Mouse (Mus musculus) right cerebral cortex, postnatal 14 days (tissue): Measurements from ENCODE around the gene Slc16a11.

ENCODE experiments used
- DNase-seq: peaks from one replicate; pipeline ENCODE4 v3.0.0; 2022

Slc16a11 gene

DNA sequence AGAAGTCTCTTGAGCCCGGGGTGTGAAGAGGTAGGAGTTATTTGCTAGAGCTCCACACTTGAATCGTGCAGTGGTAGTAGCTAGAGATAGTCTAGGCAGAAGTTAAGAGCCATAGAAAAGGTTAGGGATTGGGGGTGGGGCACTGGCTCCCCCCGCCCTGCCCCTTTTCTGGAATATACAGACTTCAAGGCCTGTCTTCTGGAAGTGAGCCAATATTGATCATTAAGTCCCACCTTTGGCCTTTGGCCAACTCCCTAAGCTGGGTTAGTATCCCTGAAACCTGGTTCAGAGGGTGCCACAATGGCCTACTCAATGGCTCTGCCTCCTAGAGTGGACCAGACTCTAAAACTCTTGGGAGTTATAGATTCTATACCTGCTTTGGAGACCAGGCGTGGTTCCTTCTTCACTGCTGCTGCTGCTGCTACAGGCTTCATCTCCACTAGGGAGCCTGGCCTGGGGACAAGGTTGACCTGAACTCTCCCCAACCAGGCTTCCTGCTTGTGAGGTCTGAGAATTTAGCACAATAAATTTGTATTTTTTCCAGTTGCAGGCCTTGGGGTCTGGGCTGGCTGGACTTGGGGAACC is 15.2 kb downstream of the Slc16a11 start:
- no peak for DNase-seq

DNA sequence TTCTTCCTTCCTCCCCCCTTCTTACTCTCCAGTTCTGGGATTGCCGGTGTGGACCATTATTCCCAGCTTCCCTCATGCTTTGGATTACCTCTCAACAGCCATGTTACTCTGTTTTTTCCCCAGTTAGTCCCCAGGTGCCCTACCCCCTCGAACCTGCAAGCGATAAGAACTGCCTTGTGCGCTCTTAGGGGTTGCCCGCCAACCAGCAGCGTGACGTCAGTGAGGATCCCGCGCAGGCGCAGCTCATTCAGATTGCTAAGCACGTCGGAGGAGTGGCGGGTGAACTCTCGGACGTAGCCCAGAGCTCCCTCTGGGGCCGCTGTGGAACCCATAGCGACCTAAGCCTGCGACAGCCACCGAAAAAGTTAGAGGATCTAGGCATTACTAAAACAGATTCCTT is 16.3 kb downstream of the Slc16a11 start:
- DNase-seq = peak; percentile 84

DNA sequence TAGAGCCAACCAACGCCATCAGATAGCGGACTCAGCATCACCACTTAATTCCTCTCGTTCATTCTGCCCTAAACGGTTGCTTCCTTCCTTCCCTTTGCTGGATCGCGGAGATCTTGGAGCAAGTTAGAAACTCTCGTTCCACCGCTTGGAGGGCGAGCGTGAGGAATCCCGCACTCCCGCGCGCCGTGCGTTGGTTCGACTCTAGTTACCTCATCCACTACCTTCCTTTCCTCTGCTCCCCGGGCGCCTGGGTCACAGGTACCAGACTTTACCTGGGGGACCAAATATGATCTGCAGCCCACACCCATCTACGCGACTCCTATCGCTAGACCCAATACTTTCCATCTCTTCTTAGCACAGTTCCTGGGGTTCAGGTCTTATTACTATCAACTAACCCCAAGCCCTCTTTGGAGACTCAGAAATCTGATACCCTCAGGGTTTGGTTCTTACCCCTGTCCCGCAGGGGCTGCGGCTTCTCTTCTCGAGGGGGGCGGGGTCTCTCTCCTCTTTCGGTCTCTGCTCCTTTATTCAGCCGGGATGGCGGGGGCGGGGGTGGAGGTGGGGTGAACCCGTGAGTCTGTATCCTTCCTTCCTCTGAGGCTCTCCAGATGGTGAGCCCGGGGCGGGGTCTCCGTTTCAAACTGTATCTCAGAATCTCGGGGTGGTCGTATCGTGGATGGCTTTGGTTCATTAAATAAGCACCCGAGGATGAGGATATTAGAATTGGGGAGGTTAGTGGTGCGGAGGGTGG is 16.9 kb downstream of the Slc16a11 start, which contains the start of gene Bcl6b:
TSS of gene Bcl6b (minus strand) at position 539 of the 751 bp plus-strand sequence.
- no peak for DNase-seq

DNA sequence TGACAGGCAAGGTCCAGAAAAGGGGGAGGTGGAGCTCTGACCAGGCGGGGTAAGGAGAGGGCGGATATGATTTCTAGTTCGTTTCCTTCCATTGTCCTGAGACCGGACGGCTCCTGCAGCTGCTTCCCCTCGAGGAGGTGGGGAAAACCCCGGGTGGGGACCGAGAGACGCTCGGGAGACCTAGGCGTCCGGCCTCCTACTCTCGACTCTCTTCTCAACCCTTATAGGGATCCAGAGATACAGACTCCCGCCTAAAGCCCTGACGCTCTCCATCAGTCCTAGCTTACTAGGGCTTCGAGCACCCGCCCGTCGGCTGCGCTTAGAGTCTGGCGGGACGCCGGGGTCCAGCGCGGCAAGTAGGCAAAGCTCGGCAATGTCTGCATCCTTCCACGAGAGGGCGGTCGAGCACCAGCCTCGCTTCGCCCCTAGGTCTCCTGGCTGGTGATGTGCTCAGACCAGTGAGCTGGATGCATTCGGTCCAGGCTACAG is 17.7 kb downstream of the Slc16a11 start:
- peak; percentile 81 for DNase-seq

DNA sequence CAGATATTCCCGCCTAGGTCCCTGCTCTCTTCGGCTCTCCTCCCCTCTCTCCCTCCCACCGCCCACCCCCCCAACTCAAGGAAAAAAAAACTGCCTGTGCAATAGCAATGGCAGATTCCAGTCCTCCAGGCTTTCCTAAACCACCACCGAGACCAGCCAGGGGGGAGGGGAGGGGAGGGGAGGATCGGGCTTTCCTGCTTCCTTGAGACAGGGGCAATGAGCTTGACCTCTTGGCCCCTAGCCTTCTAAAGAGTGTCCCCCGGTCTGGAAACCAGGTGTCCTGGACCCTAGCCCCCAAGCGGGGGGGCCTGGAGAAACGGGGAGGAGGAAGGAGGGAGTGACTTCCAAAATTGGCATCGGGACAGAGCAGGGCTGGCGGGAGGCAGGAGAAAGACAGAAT is 20.0 kb downstream of the Slc16a11 start:
- DNase-seq = no peak

DNA sequence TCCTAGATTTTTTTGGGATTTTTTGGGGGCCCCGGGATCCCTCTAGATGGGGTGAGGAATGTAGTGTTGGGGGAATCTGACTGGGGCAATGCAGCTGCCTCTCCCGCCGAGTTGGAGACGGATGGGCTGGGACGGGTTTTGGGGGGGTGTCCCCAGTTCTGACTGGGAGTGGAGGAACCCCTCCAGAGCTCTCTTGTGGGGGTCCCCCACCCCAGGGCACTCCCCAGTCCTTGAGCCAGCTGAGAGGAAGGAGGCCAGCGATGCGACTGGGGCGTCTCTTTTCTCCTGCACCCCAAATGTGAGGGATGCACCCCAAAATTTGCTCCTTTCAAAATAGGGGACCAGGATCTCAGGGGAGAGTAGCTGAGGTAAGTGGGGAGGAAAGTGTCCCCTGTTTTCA is 20.5 kb downstream of the Slc16a11 start:
- DNase-seq = no peak

DNA sequence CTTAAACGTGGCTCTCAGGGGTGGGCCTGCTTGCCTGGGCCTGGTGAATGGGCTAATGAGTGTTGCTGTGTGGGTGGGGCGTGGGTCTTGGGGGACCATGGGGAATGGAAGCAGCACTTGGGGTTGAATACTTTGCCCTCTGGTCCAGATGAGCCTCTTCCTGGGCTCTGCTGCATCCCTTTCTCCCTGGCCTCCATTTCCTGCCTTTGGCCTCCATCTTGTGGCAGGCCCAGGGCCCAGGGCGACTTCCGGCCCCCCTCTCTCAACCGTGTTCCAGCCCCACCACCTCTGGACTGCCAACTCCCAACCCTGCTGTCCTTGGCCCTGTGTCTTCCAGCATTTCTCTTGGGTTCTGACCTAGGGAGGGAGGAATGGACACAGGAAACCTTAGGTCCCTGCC is 21.5 kb downstream of the Slc16a11 start:
- no peak for DNase-seq

DNA sequence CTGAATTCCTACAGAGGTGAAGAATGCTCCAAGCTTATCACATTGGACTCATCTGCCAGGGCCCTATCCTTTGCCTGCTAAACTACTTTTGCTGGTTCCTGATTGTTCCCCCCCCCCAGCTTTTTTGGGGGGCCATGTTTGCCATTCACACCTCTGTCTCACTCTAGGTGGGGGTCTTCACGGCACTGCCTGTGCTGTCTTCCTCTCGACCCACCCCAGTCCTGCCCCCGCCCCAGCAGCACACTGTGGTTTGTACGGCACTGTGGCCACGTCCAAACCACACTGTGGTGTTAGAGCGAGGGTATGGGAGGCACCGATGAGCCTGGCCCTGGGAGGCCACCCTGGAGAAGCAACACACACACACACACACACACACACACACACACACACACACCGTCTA is 21.9 kb downstream of the Slc16a11 start:
- DNase-seq = no peak

DNA sequence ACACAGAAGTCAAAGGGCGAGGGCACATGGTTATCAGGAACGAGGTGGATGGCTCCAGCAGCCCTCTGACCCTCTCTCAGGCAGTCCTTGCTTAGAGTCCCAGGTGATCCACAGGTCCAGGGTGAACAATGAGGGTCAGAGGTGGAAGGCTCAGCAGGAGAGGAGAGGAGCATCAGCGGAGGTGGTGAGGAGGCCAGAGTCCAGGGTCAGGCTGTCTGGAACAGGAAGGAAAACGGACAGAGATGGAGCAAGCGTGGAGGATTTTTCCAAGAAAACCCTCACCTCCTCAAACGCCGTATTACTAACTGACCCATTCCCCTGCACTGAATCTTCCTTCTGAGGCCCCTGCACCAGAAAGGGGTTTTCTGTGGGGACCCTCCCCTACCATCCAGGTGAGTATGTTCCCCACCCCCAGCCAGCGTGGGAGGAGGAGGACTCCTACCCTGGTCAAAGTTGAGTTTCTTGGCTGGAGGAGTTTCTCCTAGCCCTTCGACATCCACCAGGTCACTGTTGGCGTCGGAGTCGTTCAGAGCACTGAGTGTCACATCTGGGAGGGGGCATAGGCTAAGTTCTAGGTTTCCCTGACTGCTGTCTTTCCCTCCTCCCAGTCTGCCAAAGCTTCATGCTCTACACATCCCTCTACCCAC is 22.8 kb downstream of the Slc16a11 start:
- no peak for DNase-seq

DNA sequence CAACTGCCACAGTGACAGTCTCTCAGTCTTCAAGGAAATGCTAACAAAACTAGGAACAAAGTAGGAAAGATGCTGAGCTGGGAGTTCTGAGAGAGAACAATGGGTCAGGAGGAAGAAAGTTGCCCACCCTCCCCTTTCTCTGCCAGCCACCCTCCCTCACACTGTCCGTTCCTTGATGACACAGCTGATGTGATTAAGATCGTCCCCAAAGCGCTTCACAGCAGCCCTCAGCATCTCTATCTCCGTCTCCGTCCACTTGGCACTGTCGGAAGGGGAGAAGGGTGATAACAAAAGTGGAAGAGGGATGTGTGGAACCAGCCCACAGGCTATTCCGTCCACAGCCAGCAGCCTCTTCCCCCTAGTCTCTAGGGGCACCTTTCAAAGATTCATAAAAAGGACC is 24.2 kb downstream of the Slc16a11 start:
- DNase-seq = no peak

DNA sequence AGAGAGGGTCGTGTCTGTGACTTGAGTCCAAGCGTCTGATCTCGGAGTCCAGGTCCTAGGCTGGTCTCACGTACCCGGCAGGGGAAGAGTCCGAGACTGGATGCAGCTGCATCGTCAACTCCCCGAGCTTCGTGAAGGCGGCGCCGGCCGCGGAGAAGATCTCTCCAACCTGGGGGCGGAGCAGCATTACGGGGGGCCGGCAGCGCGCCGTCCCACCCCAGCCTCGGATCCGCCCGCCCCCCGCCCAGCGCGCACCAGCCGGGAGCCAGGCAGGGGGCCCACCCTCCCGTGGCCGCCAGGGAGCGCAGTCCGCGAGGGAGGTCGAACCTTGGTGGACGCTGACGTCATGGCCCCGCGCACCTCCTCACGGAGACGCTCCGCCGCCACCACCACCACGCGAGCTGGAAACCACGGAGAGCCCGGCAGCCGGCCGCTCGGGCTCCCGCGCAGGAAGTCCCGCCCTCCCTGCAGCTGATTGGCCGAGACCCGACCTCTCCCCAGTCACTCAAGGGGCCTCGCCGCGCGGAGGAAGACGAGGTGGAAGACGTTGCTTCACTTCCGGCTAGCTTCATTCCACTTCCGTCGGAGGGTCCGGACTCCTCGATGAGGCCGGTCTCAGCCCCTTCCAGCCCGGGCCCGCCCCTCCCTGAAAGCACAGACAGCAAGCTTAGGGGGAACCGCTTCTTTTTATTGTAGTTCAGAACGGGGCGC is 25.1 kb downstream of the Slc16a11 start, which contains the start of gene 0610010K14Rik:
TSS of gene 0610010K14Rik (minus strand) at position 458 of the 711 bp plus-strand sequence.
- DNase-seq = peak; percentile 99

DNA sequence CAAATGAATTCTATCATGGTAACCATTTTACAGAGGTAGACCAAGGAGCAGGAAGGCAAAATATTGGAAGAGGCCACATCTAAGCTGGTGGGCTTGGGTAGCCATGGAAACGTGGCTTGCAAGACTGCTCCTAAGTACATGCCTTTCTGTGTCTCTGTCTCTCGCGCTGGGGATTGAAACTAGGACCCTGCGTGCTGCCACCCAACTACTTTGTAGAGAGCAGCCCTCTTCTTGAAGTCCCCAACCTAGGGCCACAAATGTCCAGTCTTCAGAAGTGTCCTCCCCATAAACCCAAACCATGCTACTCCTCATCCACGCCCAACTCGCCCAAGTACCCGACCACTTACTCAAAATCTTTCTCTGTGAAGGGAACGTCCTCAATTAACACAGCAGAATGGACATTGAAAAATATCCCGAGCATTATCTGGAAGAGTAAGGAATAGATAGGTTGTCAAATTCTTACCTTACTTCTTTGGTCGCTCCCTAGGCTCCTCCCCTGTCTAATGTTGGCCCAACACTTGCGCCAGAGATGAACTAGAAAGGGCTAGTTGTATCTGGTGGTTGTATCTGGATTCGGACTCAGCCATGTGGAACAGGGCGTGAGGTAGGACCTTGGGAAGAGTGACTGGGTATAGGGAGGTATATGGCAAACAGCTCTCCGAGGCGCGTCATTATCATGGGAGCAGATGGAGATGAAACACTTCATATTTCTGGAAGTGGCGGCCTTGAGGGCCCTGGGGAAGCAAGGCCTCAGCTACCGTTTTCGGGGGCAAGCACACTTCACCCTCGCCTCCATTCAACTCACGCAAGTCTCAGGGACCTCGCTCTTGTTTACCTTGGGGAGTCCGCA is 26.3 kb downstream of the Slc16a11 start:
- DNase-seq = no peak

DNA sequence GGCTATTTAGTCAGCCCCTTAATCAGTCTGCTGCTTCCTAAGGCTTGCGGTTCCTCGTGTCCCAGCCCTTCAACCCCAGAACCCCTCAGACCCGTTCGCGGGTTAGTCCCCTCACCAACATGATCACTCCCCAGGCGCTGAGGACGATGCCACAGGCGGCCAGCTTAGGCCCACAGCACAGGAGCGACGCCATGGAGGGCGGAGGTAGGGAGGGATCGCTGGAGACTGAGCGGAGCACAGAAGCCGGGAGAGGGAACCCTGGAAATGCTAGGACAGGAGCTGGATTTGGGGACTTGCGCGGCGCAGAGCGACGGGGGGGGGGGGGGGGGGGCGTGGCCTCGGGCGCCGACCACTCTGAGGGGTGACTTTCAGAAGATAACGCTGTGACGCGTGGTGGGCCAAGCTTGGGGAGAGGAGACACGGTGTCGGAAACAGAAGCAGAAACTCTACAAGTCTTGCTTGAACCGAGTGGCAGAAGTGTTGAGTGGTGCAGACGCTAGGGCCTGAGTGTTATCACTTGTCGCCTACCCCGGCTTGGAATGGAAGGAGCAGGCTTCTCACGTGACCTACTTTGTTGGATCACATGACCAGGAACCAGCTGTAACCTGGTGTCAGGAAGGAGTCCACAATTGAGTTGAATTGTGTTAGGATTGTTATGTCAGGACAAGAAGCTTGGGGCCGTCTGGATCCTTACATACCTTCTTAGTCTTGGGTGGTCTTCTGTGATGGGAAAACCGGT is 27.2 kb downstream of the Slc16a11 start, which contains the start of the genes Gm21988 and Rnasek:
TSS of gene Gm21988 (minus strand) at position 290 of the 739 bp plus-strand sequence.
TSS of gene Rnasek (minus strand) at position 302 of the 739 bp plus-strand sequence.
- peak; percentile 64 for DNase-seq

DNA sequence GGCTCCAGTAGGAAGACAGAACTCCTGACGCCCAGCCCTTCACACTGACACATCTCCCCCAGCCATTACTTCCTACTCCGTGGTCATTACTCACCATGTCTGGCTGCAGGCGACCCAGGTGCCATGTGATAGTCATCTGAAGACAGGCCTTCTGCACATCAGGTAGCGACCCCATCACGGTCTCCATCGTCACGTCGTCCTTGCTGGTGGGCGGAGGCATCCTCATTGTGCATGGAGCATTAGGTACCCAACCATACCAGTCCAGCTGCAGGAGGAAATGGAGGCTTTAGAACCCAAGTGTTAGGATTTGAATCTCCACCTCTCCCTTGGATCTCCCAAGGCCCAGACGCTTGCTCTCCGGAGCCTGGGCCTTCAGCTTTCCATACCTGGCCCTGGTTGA is 30.0 kb downstream of the Slc16a11 start:
- DNase-seq = no peak

DNA sequence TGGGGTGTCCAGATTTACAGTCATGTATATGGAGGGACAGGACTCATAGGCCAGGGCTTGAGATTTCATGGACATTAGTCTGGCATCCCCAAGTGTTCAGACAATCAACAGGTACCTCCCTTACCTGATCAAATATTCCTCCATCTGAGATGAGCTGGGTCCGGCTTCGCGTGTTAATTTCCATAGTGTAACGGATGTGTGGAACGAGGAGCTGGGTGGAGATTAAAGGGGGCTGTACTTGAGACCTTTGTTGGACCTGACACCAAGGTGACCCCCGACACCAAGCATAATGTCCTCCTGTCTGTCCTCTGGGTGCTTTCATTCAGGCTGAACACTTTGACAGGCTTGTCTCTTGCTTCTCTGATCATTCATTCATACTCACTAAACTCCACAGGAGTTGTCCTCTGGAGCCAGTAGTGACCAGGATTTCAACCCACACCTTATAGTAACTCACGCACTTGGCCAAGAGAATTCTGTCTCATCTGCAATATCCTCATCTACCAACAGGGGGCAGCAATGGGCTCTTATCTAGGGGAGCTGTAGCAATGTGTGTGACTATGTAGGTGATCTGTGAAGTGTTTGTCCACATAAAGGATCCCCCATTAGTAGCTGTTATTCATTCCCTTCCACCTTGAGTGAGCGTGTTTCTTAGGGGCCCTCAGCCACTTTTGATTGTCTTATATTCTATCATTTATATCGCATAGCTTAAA is 34.7 kb downstream of the Slc16a11 start:
- DNase-seq = no peak

DNA sequence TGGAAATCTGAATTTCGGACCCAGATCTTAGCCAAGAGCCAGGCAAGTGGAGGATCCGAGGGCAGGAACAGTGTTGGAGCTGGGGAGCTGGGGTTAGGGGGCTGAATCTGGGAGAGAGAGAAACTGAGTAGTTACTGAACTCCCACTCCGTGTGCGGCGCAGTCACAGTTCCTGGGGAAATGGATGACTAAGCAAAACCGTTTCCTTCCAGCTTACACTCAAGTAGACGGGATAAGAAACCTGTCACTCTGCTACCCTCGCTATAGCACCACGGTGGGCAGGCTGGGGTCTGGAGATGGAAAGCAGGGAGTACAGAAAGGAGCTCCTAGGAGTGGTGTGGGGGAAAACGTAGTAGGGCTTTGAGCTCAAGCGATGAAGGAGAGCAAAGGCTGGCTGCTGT is 37.6 kb downstream of the Slc16a11 start:
- no peak for DNase-seq

DNA sequence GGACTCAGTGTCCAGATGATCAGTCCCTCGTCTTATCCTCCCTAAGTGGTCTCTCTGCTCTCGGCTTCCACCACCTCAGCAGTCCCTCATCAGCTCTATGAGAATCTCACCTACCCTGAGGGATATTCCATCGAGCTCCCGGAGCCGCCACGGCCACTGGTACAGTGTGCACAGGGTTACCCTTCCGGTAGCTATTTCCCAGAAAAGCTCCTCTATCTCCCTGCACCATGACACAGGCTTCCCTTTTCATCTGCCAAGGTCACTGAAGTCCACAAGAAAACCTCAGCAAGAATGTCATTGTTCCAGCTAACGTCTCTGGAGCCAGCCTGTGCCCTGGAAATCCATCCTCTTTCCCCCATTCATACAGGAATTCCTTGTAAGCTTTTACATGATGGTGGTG is 39.3 kb downstream of the Slc16a11 start:
- no peak for DNase-seq

DNA sequence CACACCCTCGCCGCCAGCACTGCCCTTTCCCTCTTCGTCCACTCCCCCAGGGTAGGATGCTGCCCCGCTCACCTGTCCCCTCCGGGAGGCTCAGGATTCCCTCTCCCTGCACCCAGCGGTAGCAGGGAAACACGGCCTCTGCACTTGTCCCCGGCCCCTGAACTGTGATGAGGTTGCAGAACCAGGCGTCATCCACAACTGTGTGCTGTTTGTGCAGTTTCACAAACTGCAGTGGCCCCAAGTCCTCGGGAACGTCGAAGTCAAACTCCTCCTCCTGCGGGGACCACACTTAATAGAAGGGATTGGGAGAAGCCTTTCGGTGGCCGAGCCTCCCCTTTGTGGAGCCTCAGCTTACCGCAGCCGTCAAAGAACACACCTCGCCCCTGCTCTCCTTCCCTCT is 41.8 kb downstream of the Slc16a11 start:
- no peak for DNase-seq

DNA sequence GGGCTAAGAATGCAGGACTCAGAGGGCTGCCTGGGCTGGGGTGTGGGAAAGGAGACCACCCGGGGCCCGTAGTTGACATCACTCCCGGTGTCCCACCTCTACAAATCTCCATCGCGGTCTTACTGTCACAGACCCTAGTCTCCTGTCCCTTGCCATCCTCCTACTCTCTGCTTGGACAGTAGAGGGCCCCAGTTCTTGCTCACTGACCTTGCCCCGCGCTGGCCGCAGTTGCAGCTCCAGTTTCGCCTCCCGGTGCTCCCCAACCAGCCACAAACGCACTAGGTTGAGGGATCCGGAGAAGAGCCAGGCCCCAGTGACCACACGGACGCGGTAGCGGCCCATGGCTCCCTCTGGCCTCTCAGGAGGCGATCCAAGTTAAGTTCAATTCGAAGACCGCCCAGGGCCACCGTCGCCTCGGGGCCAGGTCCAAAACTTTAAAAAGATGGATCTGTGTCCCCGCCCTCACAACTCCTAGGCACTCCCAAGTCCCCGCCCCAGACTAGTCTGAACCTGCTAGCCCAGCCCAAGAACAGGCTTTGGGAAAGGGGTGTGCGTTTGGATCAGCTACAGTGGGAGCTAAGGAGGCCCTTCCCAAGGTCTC is 42.5 kb downstream of the Slc16a11 start, which contains the start of gene Alox12:
TSS of gene Alox12 (minus strand) at position 423 of the 601 bp plus-strand sequence.
- no peak for DNase-seq

DNA sequence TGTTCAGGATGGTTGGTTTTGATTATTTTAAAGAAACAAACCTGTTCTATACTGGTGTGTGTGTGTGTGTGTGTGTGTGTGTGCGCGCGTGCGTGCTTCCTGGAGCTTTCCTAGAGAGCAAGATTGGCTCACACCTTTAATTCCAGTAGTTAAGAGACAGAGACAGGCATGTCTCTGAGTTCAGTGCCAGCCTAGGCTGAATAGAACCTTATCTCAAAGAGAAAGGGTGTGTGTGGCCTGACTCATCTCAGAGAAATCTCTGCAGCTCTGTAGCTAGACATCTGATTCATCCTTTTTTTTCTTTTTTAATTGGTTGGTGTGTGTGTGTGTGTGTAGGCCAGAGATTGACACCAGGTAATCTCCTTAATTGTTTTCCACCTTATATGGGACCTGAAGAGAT is 46.5 kb downstream of the Slc16a11 start:
- no peak for DNase-seq
